Mouse (Mus musculus) right cerebral cortex, postnatal 4 days (tissue): ENCODE results near the gene Proz.

Experiments used
- DNase-seq: peaks from one replicate; pipeline ENCODE4 v3.0.0-alpha.2; 2022

The Proz gene

DNA sequence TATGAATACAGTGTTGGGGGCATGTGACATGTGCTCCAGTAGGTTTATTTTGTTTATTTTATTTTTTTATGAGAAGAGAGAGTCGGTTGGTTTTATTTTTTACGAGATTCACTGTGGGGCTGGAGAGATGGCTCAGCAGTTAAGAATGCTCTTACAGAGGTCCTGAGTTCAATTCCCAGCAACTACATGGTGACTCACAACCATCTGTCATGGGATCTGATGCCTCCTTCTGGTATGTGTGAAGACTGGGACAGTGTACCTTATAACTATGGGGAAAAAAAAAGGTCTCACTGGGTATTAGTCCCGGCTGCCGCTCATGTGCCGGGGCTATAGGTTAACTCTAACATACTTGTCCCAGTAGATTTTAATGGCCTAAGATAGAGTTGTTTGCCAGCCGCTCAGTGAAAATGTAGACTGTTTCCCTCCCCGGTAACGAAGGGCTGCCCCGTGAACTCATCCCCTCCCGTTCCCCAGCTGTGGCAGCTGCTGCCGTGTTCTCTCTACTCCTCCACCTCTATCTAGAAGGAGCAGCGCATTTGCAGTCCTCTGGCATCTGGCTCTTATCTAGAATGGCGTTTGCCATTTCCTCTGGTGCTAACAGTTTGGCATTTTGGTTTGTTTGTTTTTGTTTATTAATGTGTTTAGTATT lies 47.4 kb downstream of the Proz start:
- DNase-seq: no peak

DNA sequence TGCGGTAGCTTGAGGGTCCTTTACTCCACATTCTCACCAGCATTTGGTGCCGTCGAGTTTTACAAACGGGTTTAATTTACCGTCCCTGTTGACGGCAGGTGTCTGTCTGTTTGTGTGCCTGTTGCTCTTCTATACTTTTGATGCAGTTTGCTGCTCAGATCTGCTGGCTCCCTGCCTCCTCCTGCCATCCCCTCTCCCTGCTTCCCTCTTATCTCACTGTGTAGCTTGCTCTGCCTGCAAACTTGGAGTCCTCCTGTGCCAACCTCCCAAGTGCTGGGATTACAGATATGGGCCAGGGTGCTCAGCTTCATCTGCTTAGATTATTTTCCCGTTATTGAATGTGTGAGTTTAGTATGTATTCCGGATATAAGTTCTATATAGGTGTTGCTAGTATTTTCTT lies 48.3 kb downstream of the Proz start:
- DNase-seq: no peak

DNA sequence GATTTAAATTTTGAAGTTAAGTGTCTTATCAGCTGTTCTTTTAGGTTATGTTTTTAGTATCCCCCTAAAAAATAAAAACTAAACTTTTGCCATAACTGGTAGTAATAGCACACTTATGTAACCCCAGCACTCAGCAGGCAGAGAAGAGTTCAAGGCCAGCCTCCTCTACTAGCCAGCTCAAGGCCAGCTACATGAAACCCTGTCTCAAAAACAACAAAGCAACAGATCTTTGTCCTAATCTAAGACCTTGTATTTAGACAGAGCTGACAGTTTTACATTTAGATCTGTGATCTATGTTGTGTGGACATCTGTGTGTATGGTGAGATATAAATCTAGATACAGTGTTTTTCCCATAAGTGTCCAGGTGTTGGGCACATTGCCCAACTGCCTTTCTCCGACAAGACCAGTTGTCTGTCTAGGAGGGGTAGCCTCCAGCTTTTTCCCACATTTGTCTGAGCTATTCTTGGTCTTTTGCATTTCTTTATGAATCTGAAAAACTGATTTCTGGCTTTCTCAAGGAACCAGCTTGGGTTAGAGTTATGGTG lies 48.8 kb downstream of the Proz start:
- no peak for DNase-seq

DNA sequence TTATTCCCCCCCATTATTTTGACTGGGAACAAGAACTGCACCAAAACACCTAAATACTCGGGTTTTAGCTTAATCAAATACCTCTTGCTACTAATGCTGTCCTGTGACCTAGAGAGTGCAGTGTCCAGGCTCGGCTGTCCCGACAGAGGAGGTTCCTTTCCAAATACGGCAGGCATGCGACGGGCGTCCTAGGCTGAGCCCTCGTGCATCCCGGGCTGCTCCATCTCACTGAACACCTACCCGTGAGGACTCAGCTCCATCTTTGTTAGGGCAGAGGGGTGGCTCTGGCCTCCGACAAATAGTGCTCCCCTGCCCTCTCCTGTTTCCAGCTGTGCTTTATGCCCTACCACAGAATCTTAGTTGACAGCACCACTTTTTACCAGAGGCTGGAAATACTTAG lies 51.2 kb downstream of the Proz start:
- DNase-seq: no peak

DNA sequence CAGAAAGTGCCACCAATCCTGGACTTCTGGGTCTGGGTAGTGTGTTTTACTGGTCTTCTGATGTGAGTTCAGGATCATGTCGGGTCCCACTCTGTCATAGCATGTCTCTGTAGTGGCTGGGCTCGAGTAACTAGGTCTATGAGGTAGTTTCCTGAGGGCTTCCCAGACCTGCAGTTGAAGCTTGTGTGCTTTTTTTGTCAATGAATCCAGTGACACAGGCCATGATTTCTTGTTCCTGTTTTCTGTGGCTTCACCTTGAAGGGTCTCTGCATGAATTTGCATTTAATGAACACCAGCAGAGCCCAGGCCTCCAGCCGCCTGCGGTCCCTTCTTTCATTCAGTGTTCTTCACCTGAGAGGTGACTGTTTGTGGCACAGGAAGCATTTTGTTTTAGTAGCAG lies 52.5 kb downstream of the Proz start:
- DNase-seq: no peak

DNA sequence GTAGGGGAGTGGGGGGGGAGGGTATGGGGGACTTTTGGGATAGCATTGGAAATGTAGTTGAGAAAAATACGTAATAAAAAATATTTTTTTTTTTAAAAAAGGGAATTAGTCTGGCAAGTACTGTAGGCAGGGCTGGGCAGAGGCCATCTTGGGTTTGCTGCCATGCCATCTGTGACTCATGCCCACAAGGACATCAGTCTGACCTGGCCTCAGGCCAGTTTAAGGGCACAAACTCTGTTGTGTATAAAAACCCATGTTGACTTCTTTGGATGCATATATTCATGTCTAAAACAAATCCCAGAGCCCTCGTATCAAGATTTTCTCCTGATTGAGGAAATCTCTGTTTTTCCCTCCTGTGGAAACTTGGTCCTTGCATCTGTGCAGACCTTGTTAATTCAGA lies 56.4 kb downstream of the Proz start:
- DNase-seq: no peak

DNA sequence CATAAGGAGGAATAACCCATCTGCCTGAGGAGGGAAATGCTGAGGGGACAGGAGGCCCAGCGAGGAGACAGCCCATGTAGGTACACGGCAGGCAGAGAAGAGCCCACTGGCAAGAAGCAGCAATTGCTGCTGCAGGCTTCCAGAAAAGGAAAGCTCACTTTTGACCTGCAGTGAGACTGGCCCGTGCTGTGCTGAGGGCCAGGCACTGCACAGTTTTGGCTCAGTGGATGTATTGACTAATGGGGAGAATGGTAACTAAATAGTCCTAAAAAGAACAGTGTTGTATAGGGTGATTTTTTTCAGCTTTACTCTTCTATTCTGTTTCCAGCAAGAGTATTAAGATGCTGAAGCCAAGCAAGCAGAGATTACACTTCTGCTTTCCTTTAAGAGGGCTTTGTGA lies 57.8 kb downstream of the Proz start:
- no peak for DNase-seq

DNA sequence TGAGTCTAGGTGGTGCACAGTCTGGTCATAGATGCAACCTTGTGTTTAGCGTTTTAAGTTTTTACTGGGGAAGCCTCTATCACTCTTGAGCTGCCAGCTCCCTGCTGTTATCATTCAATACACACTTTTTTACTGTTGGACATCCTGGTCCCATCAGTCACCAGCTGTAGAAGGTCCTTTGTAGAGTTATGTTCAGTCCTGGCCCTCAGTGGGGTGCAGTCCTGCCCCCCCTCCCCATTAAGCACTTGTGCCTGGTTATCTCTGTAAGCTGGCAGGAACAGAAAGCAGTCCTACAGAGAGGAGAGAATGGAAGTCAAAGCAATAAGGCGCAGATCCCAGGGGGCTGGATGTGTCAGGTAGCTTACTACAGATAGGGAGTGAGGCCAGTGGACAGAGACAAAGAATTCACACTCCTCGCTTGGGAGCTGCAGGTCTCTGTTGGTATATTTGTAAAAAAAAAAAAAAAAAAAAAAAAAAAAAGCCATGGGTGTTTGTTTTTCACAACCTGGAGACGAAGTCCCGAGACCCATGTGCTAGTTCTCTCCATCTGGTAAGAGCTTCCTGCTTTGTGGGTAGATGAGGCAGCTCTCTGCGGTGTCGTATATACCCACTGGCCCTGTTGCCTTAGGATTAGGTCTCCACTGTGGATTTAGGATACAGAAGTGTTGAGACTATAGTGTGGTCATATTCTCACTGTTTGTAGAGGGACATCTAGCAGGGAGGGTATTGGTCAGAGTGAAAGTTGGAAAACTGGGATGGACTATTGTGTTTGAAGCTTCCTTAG lies 60.4 kb downstream of the Proz start:
- no peak for DNase-seq

DNA sequence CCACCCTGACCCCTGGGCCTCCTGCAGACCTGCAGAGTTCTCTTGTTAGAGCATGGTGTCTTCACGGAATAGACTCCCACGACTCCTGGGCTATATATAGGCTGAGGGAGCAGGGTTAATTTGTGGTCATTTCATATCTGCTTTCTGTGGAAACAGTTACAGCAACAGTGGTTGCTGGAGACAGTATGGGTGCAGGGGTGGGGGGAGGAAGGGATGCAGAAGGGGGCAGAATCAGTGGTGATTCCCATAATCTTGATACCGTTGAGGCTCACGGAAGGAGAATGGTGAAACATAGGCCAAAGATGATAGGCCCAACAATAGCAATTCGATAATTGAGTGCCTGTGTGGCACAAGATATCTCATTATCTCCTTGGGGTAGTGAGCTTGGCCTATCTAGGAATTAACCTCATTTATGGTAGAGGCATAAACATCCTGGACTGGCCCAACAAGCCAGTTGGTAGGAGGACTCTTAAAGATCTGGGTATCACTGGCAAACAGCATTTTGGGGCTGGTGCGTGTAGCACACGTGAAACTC lies 62.2 kb downstream of the Proz start:
- DNase-seq: no peak

DNA sequence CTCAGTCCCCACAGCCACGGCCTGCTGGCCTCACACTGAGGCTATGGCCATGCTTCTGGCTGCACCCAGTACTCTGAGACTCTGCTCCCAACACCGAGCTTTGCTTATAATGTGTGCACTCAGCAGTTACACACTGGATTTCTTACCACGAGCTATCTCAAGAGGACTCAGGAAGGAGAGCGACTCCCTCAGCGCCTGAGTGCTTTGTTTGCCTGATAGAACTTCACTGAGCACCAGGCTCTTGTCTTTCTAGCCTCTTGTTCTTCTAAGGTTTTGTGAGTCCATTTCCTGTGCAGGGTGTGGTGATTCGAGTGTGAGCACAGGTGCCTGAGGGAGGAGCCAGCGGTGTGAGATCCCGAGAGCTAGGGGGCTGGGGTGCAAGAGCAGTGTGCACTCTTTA lies 64.2 kb downstream of the Proz start:
- no peak for DNase-seq
